Mouse (Mus musculus) embryonic fibroblast, embryonic 13.5 days (primary cell): Measurements from ENCODE around the gene Fuk. TPM values are rescaled to one million over a fixed set of nuclear protein-coding genes. Genes with fewer than 3 reads are reported as not detected.
"Not testable (repeated sequence)": the region's sequence is repeated elsewhere in the genome, so short reads cannot be mapped to it uniquely, and the experiment has no call there.

Source experiments
- H3K27ac ChIP-seq: 2 replicates; pipeline ENCODE4 v1.5.1; 2012; ENCODE audit warnings: low read length, control low read depth, inconsistent platforms; ENCODE audit not compliant: insufficient read depth
- H3K4me1 ChIP-seq: 2 replicates; pipeline ENCODE4 v1.6.1; 2011; ENCODE audit warnings: low read length; ENCODE audit not compliant: control insufficient read depth, insufficient read depth
- H3K4me3 ChIP-seq: 2 replicates; pipeline ENCODE4 v1.5.1; 2011; ENCODE audit warnings: mild to moderate bottlenecking, control low read depth, low read length; ENCODE audit not compliant: insufficient read depth
- CTCF ChIP-seq: IDR thresholded peaks from 2 replicates; pipeline ENCODE4 v1.5.1; 2011; ENCODE audit warnings: mild to moderate bottlenecking, control low read depth, low read length, moderate library complexity, borderline replicate concordance; ENCODE audit not compliant: insufficient read depth
- POLR2A ChIP-seq: IDR thresholded peaks from 2 replicates; pipeline ENCODE4 v1.6.1; 2011; ENCODE audit warnings: low read depth, mild to moderate bottlenecking, control low read depth, low read length, moderate library complexity
- polyA plus RNA-seq: library from polyadenylated mRNA; stranded (reverse); fragments of >200 nt; gene quantifications from 2 replicates; pipeline ENCODE4 v1.2.4, GENCODE M21; 2011; ENCODE audit warnings: low read depth; ENCODE audit not compliant: missing spikeins, insufficient read length

The Fuk gene
- polyA plus RNA-seq, 1 experiment, result 8.4 TPM

DNA sequence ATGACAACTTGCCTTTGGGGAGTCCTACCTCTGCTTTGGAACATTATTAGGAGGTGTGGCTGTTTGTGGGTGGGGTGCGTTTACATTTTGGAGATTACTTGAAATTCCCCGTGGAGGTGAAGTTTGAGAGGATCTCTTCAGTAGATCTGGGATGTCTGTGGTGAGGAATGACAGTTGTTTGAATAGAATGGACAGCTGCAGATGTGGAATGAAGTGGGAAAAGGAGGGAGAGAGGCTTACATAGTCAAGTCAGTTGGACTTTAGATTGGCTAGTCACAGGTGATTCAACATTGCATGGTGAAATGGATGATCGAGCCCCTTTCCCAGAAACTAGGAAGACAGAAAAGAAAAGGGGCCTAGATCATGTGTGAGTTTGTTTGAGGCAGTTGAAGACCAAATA, 30.2 kb upstream of the Fuk start:
- Histone ChIP-seq H3K27ac (no peak overlapping the region), H3K4me3 (no peak overlapping the region), H3K4me1 (peaks cover 5% of the 10 kb centered on the region; the same call in 1 of the 2 replicates)
- TF ChIP-seq POLR2A (no peak), CTCF (no peak)

DNA sequence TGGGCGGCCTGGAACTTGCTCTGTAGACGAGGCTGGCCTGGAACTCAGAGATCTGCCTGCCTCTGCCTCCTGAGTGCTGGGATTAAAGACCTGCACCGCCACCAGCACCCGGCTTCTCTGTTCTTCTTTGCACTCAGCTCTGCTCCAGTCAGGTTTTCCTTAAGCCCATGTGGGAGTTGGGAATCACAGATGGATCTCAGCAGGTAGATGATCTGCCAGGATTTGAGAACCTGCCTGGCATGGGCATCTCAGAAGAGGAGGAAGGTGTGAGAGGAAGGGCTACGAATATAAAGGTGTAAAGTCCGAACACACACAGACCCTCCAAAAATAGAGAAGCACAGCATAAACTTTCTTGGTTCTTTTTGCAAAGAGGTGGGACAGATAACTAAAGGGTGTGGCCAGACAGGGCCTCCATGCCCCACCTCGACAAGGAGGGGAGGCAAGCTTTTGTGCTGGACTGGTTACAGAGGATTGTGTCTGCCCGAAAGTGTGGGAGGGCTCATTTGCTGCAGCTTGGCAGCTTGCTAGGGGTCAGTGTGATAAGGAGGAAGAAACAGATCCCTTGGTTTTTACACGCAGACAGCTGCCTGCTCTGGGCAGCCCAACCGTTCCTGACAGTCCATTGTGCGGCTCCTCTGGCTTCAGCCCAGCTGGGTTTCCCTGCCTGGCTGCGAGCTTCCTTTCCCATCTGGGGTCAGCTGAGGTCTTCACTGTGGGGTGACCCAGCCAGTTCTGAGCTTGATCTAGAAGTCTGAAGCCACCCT, 29.1 kb upstream of the Fuk start:
- Histone ChIP-seq H3K27ac (no peak overlapping the region), H3K4me1 (peaks cover 7% of the 10 kb centered on the region), H3K4me3 (no peak overlapping the region)
- TF ChIP-seq POLR2A, result no peak
- TF ChIP-seq CTCF, result no peak

- not testable (repeated sequence) for H3K4me1 ChIP-seq, H3K4me3 ChIP-seq, H3K27ac ChIP-seq
These were observed 27.4 kb upstream of the Fuk start for GRCm38 (mm10) chr8:110929672-110930071.

GRCm38 (mm10) chr8:110929066-110929465, 26.8 kb upstream of the Fuk start:
- Histone ChIP-seq H3K27ac (no peak overlapping the region), H3K4me1 (peaks cover 10% of the 10 kb centered on the region), H3K4me3 (no peak overlapping the region)
- TF ChIP-seq POLR2A (no peak), CTCF (no peak)

GRCm38 (mm10) chr8:110928435-110928834, 26.1 kb upstream of the Fuk start:
- TF ChIP-seq POLR2A (no peak), CTCF (no peak)
- H3K4me3 ChIP-seq, result no peak overlapping the region
- H3K4me1 ChIP-seq, result peaks cover 10% of the 10 kb centered on the region
- H3K27ac ChIP-seq, result no peak overlapping the region

DNA sequence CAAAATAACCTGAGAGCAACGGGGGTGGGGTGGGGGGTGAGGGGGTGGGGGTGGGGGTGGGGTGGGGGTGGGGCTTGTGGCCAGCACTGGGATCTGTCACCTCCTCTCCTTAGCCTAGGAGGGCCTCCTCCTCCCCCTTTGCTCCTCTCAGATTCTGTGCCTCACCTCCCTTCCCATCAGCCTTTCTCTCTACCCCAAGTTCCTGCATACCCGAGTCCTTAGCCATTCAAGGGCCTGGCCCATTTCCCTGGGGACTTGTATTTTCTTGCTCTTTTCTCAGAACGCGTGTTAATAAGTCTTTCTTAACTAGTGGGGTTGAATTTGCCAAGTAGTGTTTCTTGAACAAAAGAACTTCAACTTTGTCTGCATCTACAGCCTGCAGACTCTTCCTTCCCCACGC, 24.4 kb upstream of the Fuk start:
- TF ChIP-seq CTCF (no peak), POLR2A (no peak)
- Histone ChIP-seq H3K27ac (peak overlapping the region; percentile 59; the same call in 1 of the 2 replicates), H3K4me1 (peaks cover 11% of the 10 kb centered on the region), H3K4me3 (no peak overlapping the region)

DNA sequence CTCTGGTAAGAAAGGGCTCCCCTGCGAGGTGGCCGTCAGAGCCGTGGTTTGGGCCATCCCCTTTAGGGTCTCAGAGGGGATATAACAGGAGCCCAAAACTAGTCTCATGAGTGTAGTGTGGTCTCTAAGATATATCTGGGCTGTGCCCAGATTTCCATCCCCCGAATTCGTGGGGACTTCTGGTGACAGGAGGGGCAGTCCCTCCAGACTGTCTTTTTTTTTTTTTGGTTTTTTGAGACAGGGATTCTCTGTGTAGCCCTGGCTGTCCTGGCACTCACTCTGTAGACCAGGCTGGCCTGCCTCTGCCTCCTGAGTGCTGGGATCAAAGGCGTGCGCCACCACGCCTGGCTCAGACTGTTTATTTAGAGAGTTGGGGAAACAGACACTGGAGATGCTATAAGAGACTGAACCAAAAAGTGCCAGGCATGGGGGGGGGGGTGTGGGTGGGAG, 23.4 kb upstream of the Fuk start:
- Histone ChIP-seq H3K4me1 (peaks cover 8% of the 10 kb centered on the region; the same call in 1 of the 2 replicates), H3K4me3 (no peak overlapping the region), H3K27ac (no peak overlapping the region)
- TF ChIP-seq POLR2A (no peak), CTCF (no peak)

DNA sequence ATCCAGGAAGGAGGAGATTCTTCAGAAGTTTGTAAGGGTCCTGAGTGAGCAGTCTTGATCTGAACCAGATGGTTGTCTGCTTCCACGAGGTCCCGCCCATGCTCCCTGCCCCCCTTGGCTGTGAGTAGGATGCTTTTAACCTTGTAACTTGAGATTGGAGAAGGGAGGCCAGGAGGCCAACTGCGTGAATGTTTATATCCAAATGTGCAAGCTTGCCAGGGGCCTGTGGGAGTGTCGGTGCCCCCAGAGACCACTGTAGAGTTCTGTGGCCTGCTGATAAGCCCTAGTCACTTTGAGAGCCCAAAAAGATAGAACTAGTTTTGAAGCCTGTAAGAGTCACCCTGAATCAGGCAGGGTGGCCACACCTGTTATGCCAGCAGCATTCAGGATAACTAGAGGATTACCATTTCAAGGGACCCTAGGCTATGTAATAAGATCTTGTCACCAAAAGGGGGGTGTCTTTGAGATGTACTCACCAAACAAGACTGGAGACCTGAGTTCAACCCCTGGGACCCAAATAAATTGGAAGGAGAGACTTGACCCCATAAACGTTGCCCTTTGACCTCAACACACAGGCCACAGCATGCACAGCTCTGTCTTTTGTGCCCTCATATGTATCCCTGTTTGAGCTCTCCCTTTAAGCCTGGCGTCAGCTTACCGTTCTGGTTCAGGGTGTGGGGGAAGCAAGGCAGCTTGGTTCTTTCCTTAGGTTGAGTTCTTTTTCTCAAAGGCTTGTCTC, 19.4 kb upstream of the Fuk start:
- Histone ChIP-seq H3K27ac (0 out of 2 replicates have a peak overlapping the region, but pooled peaks have one; percentile 92), H3K4me1 (peaks cover 18% of the 10 kb centered on the region), H3K4me3 (peak overlapping the region; percentile 92)
- TF ChIP-seq CTCF (no peak), POLR2A (no peak)

DNA sequence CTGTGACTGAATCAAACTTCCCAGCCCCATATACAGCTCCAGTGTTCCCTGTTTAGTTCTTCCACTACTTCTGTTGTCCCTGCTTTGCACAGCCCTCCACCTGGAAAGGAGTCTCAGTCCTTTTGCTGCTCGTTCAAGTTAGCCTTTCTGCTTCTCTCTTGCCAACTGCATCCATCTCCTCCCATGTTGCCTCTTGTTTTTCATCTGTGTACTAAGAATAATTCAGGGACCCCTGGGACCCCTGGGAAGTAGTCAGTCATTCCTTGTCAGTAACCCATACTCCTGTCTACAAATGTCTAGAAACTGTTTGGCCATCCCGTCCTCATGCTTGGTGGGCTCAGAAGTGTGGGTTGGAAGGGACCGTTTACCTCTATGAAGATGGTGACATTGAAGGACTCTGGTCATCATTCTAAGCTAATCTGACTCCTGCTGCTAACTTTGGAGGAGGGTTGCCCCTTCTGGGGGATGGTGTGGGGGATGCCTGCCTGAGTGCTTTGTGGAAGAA, 18.5 kb upstream of the Fuk start:
- Histone ChIP-seq H3K27ac (peak overlapping the region; percentile 92), H3K4me3 (peak overlapping the region; percentile 92), H3K4me1 (peaks cover 14% of the 10 kb centered on the region)
- no peak; the same call in 1 of the 2 replicates for TF ChIP-seq POLR2A
- no peak for TF ChIP-seq CTCF
